Mouse (Mus musculus) liver, adult 2 months (tissue): ENCODE measurements around the gene Zfp568. TPM values are rescaled to one million over a fixed set of nuclear protein-coding genes. Genes with fewer than 3 reads are reported as not detected.

ENCODE experiments used
- DNase-seq: peaks from one replicate; pipeline ENCODE4 v3.0.0-alpha.2; 2011; ENCODE audit warnings: low read depth, low spot score; ENCODE audit errors: extremely low read depth
- H3K27ac ChIP-seq: fragments of 200-500 bp; replicated peaks from 2 replicates; pipeline ENCODE4 v1.5.1; 2012; ENCODE audit warnings: low read depth, mild to moderate bottlenecking, control low read depth, inconsistent platforms, low read length; ENCODE audit not compliant: insufficient read depth
- H3K27me3 ChIP-seq: fragments of 200-500 bp; 2 replicates; pipeline ENCODE4 v1.6.1; 2012; ENCODE audit warnings: mild to moderate bottlenecking, moderate library complexity, low read length, inconsistent platforms; ENCODE audit not compliant: control insufficient read depth, insufficient read depth
- H3K36me3 ChIP-seq: fragments of 200-500 bp; 2 replicates; pipeline ENCODE4 v1.6.1; 2012; ENCODE audit warnings: low read length, inconsistent platforms; ENCODE audit not compliant: control insufficient read depth, insufficient read depth
- H3K4me1 ChIP-seq: fragments of 200-500 bp; 2 replicates; pipeline ENCODE4 v1.6.1; 2011; ENCODE audit warnings: low read length; ENCODE audit not compliant: control insufficient read depth, insufficient read depth
- H3K4me3 ChIP-seq: fragments of 200-500 bp; 2 replicates; pipeline ENCODE4 v1.5.1; 2011; ENCODE audit warnings: low read depth, mild to moderate bottlenecking, control low read depth, low read length, moderate library complexity; ENCODE audit not compliant: insufficient read depth
- H3K79me2 ChIP-seq: fragments of 200-500 bp; 2 replicates; pipeline ENCODE4 v1.6.1; 2012; ENCODE audit warnings: inconsistent platforms, mild to moderate bottlenecking, low read length, moderate library complexity; ENCODE audit not compliant: control insufficient read depth, insufficient read depth
- H3K9ac ChIP-seq: fragments of 200-500 bp; 2 replicates; pipeline ENCODE4 v1.6.1; 2012; ENCODE audit warnings: low read depth, mild to moderate bottlenecking, control low read depth, inconsistent platforms, low read length
- CTCF ChIP-seq: fragments of 200-500 bp; IDR thresholded peaks from 2 replicates; pipeline ENCODE4 v1.5.1; 2011; ENCODE audit warnings: low read depth, low read length, control low read depth
- POLR2A ChIP-seq: fragments of 200-500 bp; IDR thresholded peaks from 2 replicates; pipeline ENCODE4 v1.6.1; 2011; ENCODE audit warnings: low read length, control low read depth; ENCODE audit not compliant: insufficient read depth; ENCODE audit errors: extremely low read depth
- WGBS: fragments of 180-500 bp; shearing (Covaris S2); methylation state at CpG from one replicate; pipeline ENCODE4 v1.1.7; 2018; 5-methylcytosine and 5-hydroxymethylcytosine counted together
- polyA plus RNA-seq: library from polyadenylated mRNA; depleted of rRNA; stranded (reverse); fragments of >200 nt; gene quantifications from 2 replicates; pipeline ENCODE4 v1.2.3, GENCODE M21; 2012; rRNA removed
- total RNA-seq: library from RNA; depleted of rRNA; stranded (reverse); fragments of >200 nt; gene quantifications from 2 replicates; pipeline ENCODE4 v1.2.3, GENCODE M21; 2014; rRNA removed

The Zfp568 gene
- total RNA-seq (8.7 and 8.8 TPM in 2 replicates), polyA plus RNA-seq (4.3 and 4.9 TPM in 2 replicates)

DNA sequence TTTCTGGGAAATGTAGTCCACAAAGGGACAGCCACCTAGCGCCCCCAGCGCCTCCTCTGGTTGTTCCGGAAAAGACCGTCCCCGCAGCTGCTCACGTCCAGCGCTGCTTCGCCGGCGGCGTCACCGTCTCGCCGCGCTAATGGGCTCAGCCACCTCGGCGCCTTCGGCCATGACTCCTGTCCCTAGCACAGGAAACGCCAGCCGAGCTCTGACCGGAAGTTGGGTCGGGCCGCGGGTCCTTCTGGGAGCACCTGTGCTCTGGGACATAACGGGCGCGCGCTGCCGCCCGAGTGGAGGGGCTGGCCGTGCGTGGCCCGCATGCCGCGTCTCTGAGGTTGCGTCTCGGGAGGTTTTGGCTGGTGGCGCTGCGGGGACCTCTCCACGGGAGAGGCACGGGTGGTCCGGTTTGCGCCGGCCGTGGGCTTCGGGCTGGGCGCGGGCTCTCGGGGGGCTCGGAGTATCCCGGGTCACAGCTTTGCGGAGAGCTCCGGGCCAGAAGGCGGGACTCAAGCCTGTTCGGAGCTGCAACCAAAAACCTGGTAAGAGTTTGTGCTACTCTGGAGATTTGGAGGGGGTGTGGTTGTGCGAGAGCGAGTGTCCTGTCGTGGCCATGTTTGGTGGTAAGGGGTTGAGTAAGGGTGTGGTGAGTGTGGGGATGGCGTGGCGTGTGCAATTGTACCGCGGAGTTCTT lies at the start of gene Zfp568:
TSS of gene Zfp568 (plus strand) at position 266 of the 691 bp plus-strand sequence.
- TF ChIP-seq CTCF (peak; percentile 62), POLR2A (peak; percentile 98)
- Histone ChIP-seq H3K9ac (peak within 1 kb of the TSS; percentile 94), H3K79me2 (peaks cover 5% of the 10 kb centered on the region; the same call in 1 of the 2 replicates), H3K27me3 (no peaks in the 10 kb centered on the region), H3K4me3 (peak within 1 kb of the TSS; percentile 85), H3K36me3 (peaks cover 6% of the 10 kb centered on the region; the same call in 1 of the 2 replicates), H3K4me1 (peaks cover 19% of the 10 kb centered on the region), H3K27ac (peak within 1 kb of the TSS; percentile 72)
- peak; percentile 87 for DNase-seq
- under 1% methylated on average over 62 of the region's 62 CpGs for WGBS

DNA sequence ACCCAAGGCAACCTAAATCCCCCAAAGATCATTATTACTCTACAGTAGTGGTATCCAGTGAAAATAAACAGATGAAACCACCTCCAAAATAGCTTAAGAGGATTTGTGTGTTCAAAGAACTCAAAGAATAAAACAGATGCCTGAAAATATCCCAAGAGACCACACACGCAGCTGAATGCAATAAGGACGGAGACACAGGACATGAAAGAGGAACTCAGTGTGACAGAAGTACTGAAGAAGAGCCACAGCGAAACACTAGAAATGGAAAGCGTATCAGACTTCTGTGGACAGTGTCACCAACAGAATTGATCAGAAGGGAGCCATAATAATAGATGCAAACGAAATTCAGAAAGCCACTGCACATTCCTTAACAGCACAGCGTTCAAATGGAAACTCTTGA lies 44.9 kb upstream of the Zfp568 start:
- H3K4me3 ChIP-seq: no peak overlapping the region
- peaks cover 6% of the 10 kb centered on the region; the same call in 1 of the 2 replicates for H3K27me3 ChIP-seq
- 90% methylated on average over 6 of the region's 6 CpGs for WGBS
- no peak overlapping the region for H3K27ac ChIP-seq
- no peak for DNase-seq
- no peak overlapping the region for H3K9ac ChIP-seq
- H3K4me1 ChIP-seq: no peaks in the 10 kb centered on the region
- no peaks in the 10 kb centered on the region for H3K79me2 ChIP-seq
- TF ChIP-seq POLR2A (no peak), CTCF (no peak)
- peaks cover 42% of the 10 kb centered on the region for H3K36me3 ChIP-seq

DNA sequence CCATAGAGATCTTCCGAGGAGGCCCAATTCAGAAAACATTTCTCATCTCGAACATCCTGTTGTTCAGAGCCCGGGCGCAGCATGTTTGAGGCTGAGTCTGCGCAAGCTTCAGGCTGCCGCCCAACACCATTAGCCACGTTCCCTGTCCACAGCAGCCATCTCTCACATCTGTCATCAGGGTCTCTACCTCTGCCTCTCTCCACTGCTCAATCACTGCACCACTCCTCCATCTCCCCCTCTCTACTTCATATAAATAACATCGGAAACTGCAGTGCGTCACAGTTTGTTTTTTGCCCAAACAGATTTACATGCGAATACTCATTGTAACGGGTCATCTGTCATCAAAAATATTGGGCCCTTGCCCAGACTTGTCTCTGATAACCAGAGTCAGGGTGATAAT lies 42.7 kb upstream of the Zfp568 start:
- Histone ChIP-seq H3K9ac (no peak overlapping the region), H3K27ac (no peak overlapping the region), H3K79me2 (no peaks in the 10 kb centered on the region), H3K4me3 (no peak overlapping the region), H3K36me3 (peaks cover 22% of the 10 kb centered on the region), H3K4me1 (no peaks in the 10 kb centered on the region), H3K27me3 (no peaks in the 10 kb centered on the region)
- 78% methylated on average over 11 of the region's 11 CpGs for WGBS
- TF ChIP-seq CTCF (no peak), POLR2A (no peak)
- no peak for DNase-seq

DNA sequence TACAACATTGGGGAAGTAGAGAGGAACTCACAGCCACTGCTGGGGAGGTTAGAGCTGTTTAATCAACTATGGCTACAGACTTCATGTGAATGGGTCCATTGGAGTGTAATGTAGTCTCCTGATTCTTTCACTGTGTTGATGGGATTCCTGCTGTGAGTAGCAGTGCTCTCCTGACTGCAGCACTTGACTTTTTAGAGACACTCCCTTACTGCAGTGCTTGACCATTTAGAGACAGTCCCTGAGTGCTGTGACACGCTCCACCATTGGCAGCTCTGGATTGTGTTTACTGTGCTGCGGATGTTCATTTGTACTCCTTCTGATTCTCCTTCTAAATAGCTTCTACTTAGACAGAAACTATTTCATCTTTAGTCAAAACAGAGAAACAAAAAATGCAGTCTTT lies 41.0 kb upstream of the Zfp568 start:
- H3K27ac ChIP-seq: no peak overlapping the region
- no peaks in the 10 kb centered on the region for H3K4me1 ChIP-seq
- H3K36me3 ChIP-seq: peaks cover 7% of the 10 kb centered on the region
- H3K9ac ChIP-seq: no peak overlapping the region
- DNase-seq: peak; percentile 10
- H3K79me2 ChIP-seq: no peaks in the 10 kb centered on the region
- no peak overlapping the region for H3K4me3 ChIP-seq
- WGBS: 66% methylated on average over 2 of the region's 2 CpGs
- H3K27me3 ChIP-seq: no peaks in the 10 kb centered on the region
- no peak for TF ChIP-seq POLR2A
- TF ChIP-seq CTCF: no peak

DNA sequence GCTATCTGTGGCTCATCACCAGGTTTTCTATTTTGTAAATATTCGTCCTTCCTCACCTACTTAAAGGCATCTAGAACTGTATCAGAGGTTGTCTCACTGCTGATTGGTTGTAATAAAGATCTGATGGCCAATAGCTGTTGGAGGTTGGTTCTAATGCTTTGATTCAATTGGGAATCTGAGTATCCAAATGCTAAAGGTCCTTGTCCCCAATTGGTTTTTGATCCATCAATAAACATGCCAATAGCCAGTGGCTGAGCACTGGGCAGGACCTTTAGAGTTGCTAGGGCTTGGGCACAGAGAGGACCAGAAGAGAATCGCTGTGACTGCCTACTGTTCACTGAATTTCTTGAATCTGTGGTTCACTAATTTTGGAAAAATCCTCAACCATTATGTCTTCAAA lies 40.0 kb upstream of the Zfp568 start:
- H3K9ac ChIP-seq: no peak overlapping the region
- H3K4me3 ChIP-seq: no peak overlapping the region
- WGBS: 89% methylated on average over 2 of the region's 2 CpGs
- H3K79me2 ChIP-seq: no peaks in the 10 kb centered on the region
- H3K27me3 ChIP-seq: no peaks in the 10 kb centered on the region
- no peak for TF ChIP-seq CTCF
- no peak for TF ChIP-seq POLR2A
- H3K27ac ChIP-seq: no peak overlapping the region
- H3K36me3 ChIP-seq: peaks cover 7% of the 10 kb centered on the region; the same call in 1 of the 2 replicates
- DNase-seq: no peak
- no peaks in the 10 kb centered on the region for H3K4me1 ChIP-seq

DNA sequence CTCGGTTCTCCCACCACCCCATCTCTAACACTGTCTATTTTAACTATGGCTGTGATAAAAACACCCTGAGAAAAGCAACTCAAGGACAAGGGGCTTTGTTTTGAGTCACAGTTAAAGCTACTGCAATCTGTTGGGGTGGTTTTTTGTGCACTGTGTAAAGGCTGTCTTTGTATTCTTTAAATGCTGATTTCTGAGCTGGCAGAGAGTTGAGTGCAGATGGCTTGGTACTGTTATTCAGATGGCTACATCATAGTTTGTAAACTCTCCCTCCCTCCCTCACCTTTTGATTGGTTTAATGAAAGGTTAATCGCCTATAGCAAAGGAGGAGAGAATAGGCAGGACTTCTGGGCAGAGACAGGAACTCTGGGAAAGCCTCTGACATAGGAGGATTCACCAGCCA lies 39.6 kb upstream of the Zfp568 start:
- H3K4me1 ChIP-seq: no peaks in the 10 kb centered on the region
- H3K79me2 ChIP-seq: no peaks in the 10 kb centered on the region
- H3K27me3 ChIP-seq: no peaks in the 10 kb centered on the region
- no peak overlapping the region for H3K27ac ChIP-seq
- DNase-seq: no peak
- no peak overlapping the region for H3K9ac ChIP-seq
- TF ChIP-seq POLR2A (no peak), CTCF (no peak)
- H3K36me3 ChIP-seq: peaks cover 9% of the 10 kb centered on the region; the same call in 1 of the 2 replicates
- no peak overlapping the region for H3K4me3 ChIP-seq
- 93% methylated on average over 2 of the region's 2 CpGs for WGBS
